Mouse (Mus musculus) embryonic facial prominence, embryonic 13.5 days (tissue): ENCODE results near the gene Nepro. TPM values are rescaled to one million over a fixed set of nuclear protein-coding genes. Genes with fewer than 3 reads are reported as not detected.

Experiments
- ATAC-seq: fragments of 200-750 bp; cut with Nextera tagmentation; 2 replicates; pipeline ENCODE4 v1.8.0; 2017; ENCODE audit warnings: low read depth; ENCODE audit not compliant: insufficient number of reproducible peaks, insufficient read depth, low FRiP score, low TSS enrichment
- H3K27ac ChIP-seq: fragments of 300-500 bp; sonication (generic); 2 replicates; pipeline ENCODE4 v1.5.1; 2015; ENCODE audit warnings: moderate library complexity, mild to moderate bottlenecking, inconsistent platforms
- H3K27me3 ChIP-seq: fragments of 300-500 bp; sonication (generic); 2 replicates; pipeline ENCODE4 v1.6.1; 2015; ENCODE audit warnings: mild to moderate bottlenecking, inconsistent platforms
- H3K36me3 ChIP-seq: fragments of 300-500 bp; sonication (generic); 2 replicates; pipeline ENCODE4 v1.6.1; 2015; ENCODE audit warnings: mild to moderate bottlenecking, inconsistent platforms
- H3K4me1 ChIP-seq: fragments of 300-500 bp; sonication (generic); 2 replicates; pipeline ENCODE4 v1.6.1; 2015; ENCODE audit warnings: inconsistent platforms
- H3K4me2 ChIP-seq: fragments of 300-500 bp; sonication (generic); 2 replicates; pipeline ENCODE4 v1.6.1; 2015; ENCODE audit warnings: moderate library complexity, mild to moderate bottlenecking, inconsistent platforms
- H3K4me3 ChIP-seq: fragments of 300-500 bp; sonication (generic); 2 replicates; pipeline ENCODE4 v1.5.1; 2015; ENCODE audit warnings: mild to moderate bottlenecking, inconsistent platforms
- H3K9ac ChIP-seq: fragments of 300-500 bp; sonication (generic); 2 replicates; pipeline ENCODE4 v1.6.1; 2015; ENCODE audit warnings: mild to moderate bottlenecking, inconsistent platforms
- H3K9me3 ChIP-seq: fragments of 300-500 bp; sonication (generic); 2 replicates; pipeline ENCODE4 v1.6.1; 2016; ENCODE audit warnings: inconsistent platforms
- WGBS: fragments of 180-500 bp; shearing (Covaris S2); methylation state at CpG from one replicate; pipeline ENCODE4 v1.1.7; 2015; ENCODE audit warnings: mixed read lengths; 5-methylcytosine and 5-hydroxymethylcytosine counted together
- polyA plus RNA-seq: library from polyadenylated mRNA; unstranded; fragments of >200 nt; fragmentation: Nextera tagmentation; extraction: Ambion mirVana; gene quantifications from 2 replicates; pipeline ENCODE4 v1.2.1, GENCODE M21; 2015

Gene Nepro
- polyA plus RNA-seq, 1 experiment from 2014 or later: 9.9 TPM

DNA sequence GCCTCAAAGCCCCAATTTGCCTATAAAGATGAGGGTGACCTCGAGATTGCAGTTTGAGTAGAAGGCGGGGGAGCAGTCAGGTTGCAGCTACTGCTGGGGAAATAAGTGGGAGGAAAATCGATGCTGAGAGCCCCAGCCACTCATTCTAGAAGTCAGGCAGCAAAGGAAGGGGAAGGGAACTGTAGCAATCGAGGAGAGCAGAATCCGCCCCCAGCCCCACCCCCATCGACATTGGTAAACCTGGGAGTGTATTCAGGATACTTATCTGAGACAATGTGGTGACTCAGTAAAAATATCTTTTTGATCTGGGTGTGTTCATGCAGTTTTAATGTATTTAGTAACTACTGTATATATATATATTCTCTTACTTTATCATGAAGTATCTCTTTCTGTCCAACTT lies 48.5 kb downstream of the Nepro start:
- Histone ChIP-seq H3K27ac (no peak overlapping the region), H3K36me3 (no peaks in the 10 kb centered on the region), H3K4me1 (no peaks in the 10 kb centered on the region), H3K4me2 (no peak overlapping the region), H3K9ac (no peak overlapping the region), H3K4me3 (no peak overlapping the region), H3K9me3 (no peaks in the 10 kb centered on the region), H3K27me3 (no peaks in the 10 kb centered on the region)
- 75% methylated on average over 6 of the region's 6 CpGs for WGBS
- no peak for ATAC-seq

DNA sequence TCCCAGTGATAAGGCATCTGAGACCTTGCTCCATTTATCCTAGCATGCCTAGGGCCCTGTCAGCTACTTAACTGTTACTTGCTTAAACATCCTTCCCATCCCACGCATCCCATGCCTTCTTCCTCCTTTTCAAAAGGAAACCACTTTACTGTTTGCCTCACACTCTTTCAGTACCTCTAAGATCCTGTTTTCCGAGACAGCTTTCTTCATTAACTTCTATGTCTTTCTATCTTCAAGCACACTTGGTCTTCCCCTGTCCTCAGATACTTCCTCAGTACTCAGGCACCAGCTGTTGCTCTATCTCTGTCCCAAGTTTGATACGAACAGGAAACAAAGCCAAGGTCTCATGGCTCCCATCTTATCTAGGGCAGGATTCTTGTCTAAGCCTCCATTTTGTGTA lies 49.6 kb downstream of the Nepro start:
- WGBS: 84% methylated on average over 3 of the region's 3 CpGs

DNA sequence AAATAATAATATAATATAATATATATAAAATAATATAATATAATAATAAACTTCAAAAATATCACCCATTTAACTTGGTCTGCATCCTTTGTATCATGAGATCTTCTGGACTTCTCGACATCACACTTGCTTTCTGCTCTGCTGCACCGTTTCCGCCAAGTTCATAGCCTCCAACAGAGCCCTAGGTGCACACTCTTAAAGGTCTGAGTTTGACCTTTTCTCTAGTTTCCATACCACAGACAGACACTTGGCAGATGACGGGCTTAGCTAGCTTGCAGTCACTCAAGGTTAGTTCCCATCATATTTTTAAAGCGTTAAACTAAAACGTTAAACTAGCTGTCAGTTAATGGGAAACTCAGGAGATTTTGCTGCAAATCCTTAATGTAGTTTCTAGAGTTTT lies 50.1 kb downstream of the Nepro start:
- H3K36me3 ChIP-seq: no peaks in the 10 kb centered on the region
- H3K4me3 ChIP-seq: no peak overlapping the region
- no peak overlapping the region for H3K4me2 ChIP-seq
- no peaks in the 10 kb centered on the region for H3K4me1 ChIP-seq
- H3K27ac ChIP-seq: no peak overlapping the region
- no peaks in the 10 kb centered on the region for H3K9me3 ChIP-seq
- ATAC-seq: no peak
- 82% methylated on average over 6 of the region's 6 CpGs for whole genome bisulfite sequencing
- no peaks in the 10 kb centered on the region for H3K27me3 ChIP-seq
- no peak overlapping the region for H3K9ac ChIP-seq

More for the DNA sequence above, 49.6 kb downstream of the Nepro start:
- Histone ChIP-seq H3K4me3 (no peak overlapping the region), H3K36me3 (no peaks in the 10 kb centered on the region), H3K9me3 (no peaks in the 10 kb centered on the region), H3K4me1 (no peaks in the 10 kb centered on the region), H3K27me3 (no peaks in the 10 kb centered on the region), H3K9ac (no peak overlapping the region), H3K27ac (no peak overlapping the region), H3K4me2 (no peak overlapping the region)
- ATAC-seq: no peak

DNA sequence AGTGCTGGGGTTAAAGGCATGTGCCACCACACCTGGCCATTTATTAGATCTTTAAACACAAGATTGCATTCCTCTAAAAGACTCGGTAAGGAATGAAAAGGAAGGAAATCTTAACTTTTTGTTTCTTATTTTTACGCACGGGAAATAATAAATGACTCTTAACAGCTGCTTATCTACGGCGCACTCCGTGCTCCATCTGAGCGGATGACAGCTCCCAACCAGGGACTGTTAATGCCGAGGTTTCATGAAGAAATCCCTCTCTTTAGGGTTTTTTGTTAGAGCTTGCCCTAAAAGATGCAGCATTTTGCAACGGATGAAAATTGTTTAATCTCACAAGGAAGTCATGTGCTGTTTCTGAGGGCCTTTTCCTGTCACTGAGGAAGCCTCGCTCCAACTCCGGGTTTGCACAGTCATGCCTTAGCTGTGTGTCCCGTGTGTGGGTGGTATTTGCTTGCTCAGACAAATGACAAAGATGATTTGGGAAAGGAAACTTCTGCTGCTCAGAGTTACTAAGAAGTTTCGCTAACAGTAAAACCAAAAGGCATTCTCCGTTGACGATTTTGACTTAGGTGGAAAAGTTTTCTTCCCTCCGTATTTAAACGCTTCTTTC lies 54.5 kb downstream of the Nepro start:
- ATAC-seq: no peak
- no peaks in the 10 kb centered on the region for H3K27me3 ChIP-seq
- H3K4me1 ChIP-seq: no peaks in the 10 kb centered on the region
- H3K9ac ChIP-seq: no peak overlapping the region
- WGBS: 78% methylated on average over 17 of the region's 17 CpGs
- no peaks in the 10 kb centered on the region for H3K9me3 ChIP-seq
- no peaks in the 10 kb centered on the region for H3K36me3 ChIP-seq
- no peak overlapping the region for H3K27ac ChIP-seq
- no peak overlapping the region for H3K4me3 ChIP-seq
- H3K4me2 ChIP-seq: no peak overlapping the region

- no peak overlapping the region for H3K9ac ChIP-seq
- 84% methylated on average over 5 of the region's 5 CpGs for WGBS
Observed at GRCm38 (mm10) chr16:44779494-44779893, 55.4 kb downstream of the Nepro start.

GRCm38 (mm10) chr16:44780751-44781150 lies 56.6 kb downstream of the Nepro start:
- Histone ChIP-seq H3K36me3 (no peaks in the 10 kb centered on the region), H3K9ac (no peak overlapping the region), H3K4me2 (no peak overlapping the region), H3K9me3 (no peaks in the 10 kb centered on the region), H3K27me3 (no peaks in the 10 kb centered on the region), H3K4me1 (no peaks in the 10 kb centered on the region), H3K27ac (no peak overlapping the region), H3K4me3 (no peak overlapping the region)
- WGBS: 63% methylated on average over 4 of the region's 4 CpGs
- no peak for ATAC-seq

More at GRCm38 (mm10) chr16:44779494-44779893, 55.4 kb downstream of the Nepro start:
- H3K4me2 ChIP-seq: no peak overlapping the region
- no peaks in the 10 kb centered on the region for H3K27me3 ChIP-seq
- ATAC-seq: no peak
- no peaks in the 10 kb centered on the region for H3K9me3 ChIP-seq
- no peak overlapping the region for H3K27ac ChIP-seq
- H3K36me3 ChIP-seq: no peaks in the 10 kb centered on the region
- H3K4me1 ChIP-seq: no peaks in the 10 kb centered on the region
- no peak overlapping the region for H3K4me3 ChIP-seq

Other genes starting within 250 kb of the Nepro start
- gene Boc, start 165.4 kb upstream of the Nepro start, polyA plus RNA-seq: 51.1 and 53.9 TPM in 2 replicates
- 29.7 and 32.7 TPM in 2 replicates for gene Gtpbp8, start 22.1 kb downstream of the Nepro start, polyA plus RNA-seq
- 0.63 and 0.81 TPM in 2 replicates for gene Cd200r1, start 41.4 kb downstream of the Nepro start, polyA plus RNA-seq
- not detected in 2 replicates for gene Cd200r4, start 87.4 kb downstream of the Nepro start, polyA plus RNA-seq
- not detected in 2 replicates for gene Cd200r2, start 142.8 kb downstream of the Nepro start, polyA plus RNA-seq
- gene Cd200r3, start 219.4 kb downstream of the Nepro start, polyA plus RNA-seq: 0.22 TPM in 1 of 2 replicates, not detected in the other